Mouse (Mus musculus) intestine, embryonic 16.5 days (tissue): Measurements from ENCODE around the gene Ring1. TPM values are rescaled to one million over a fixed set of nuclear protein-coding genes. Genes with fewer than 3 reads are reported as not detected.

Experiments
- ATAC-seq: fragments of 200-750 bp; cut with Nextera tagmentation; 2 replicates; pipeline ENCODE4 v1.8.0; 2017; ENCODE audit warnings: moderate TSS enrichment, moderate library complexity
- H3K27ac ChIP-seq: fragments of 300-500 bp; sonication (generic); 2 replicates; pipeline ENCODE4 v1.5.1; 2014; ENCODE audit warnings: mild to moderate bottlenecking, low read length
- H3K27me3 ChIP-seq: fragments of 300-500 bp; sonication (generic); replicated peaks from 2 replicates; pipeline ENCODE4 v1.6.1; 2014; ENCODE audit warnings: low read length, control low read depth, mixed read lengths; ENCODE audit not compliant: control insufficient read depth, insufficient read depth
- H3K36me3 ChIP-seq: fragments of 300-500 bp; sonication (generic); 2 replicates; pipeline ENCODE4 v1.6.1; 2014; ENCODE audit warnings: low read length, control low read depth; ENCODE audit not compliant: control insufficient read depth, insufficient read depth
- H3K4me1 ChIP-seq: fragments of 300-500 bp; sonication (generic); 2 replicates; pipeline ENCODE4 v1.6.1; 2014; ENCODE audit warnings: low read length, control low read depth, mixed read lengths; ENCODE audit not compliant: control insufficient read depth, insufficient read depth
- H3K4me2 ChIP-seq: fragments of 300-500 bp; sonication (generic); 2 replicates; pipeline ENCODE4 v1.6.1; 2014; ENCODE audit warnings: low read depth, low read length, control low read depth
- H3K4me3 ChIP-seq: fragments of 300-500 bp; sonication (generic); 2 replicates; pipeline ENCODE4 v1.5.1; 2014; ENCODE audit warnings: mild to moderate bottlenecking, low read length
- H3K9ac ChIP-seq: fragments of 300-500 bp; sonication (generic); 2 replicates; pipeline ENCODE4 v1.6.1; 2014; ENCODE audit warnings: low read depth, low read length
- H3K9me3 ChIP-seq: fragments of 300-500 bp; sonication (generic); 2 replicates; pipeline ENCODE4 v1.6.1; 2016; ENCODE audit warnings: low read length, control low read depth; ENCODE audit not compliant: control insufficient read depth
- WGBS: fragments of 180-500 bp; shearing (Covaris S2); extraction: QIAGEN DNeasy Blood & Tissue Kit; methylation state at CpG from one replicate; pipeline ENCODE4 v1.1.7; 2014; 5-methylcytosine and 5-hydroxymethylcytosine counted together
- polyA plus RNA-seq: library from polyadenylated mRNA; unstranded; fragments of >200 nt; fragmentation: Nextera tagmentation; extraction: Ambion mirVana; gene quantifications from 2 replicates; pipeline ENCODE4 v1.2.1, GENCODE M21; 2015

Ring1 gene
- polyA plus RNA-seq, 1 experiment from 2014 or later: 9.3 TPM

GRCm38 (mm10) chr17:34024861-34025755 lies 628 bp upstream of the Ring1 start:
- no peaks in the 10 kb centered on the region for H3K27me3 ChIP-seq
- H3K9ac ChIP-seq: peak overlapping the region; percentile 93
- under 1% methylated on average over 53 of the region's 57 CpGs for WGBS
- H3K27ac ChIP-seq: peak overlapping the region; percentile 84
- peak overlapping the region; percentile 90 for H3K4me3 ChIP-seq
- peaks cover 43% of the 10 kb centered on the region for H3K4me1 ChIP-seq
- H3K4me2 ChIP-seq: peak overlapping the region; percentile 94
- no peaks in the 10 kb centered on the region for H3K9me3 ChIP-seq
- H3K36me3 ChIP-seq: peaks cover 30% of the 10 kb centered on the region
- ATAC-seq: peak; percentile 16

- ATAC-seq: no peak
- WGBS: 61% methylated on average over 9 of the region's 9 CpGs
- Histone ChIP-seq H3K36me3 (peaks cover 23% of the 10 kb centered on the region), H3K27me3 (no peaks in the 10 kb centered on the region), H3K4me3 (peak overlapping the region; percentile 90), H3K4me2 (peak overlapping the region; percentile 94), H3K9ac (peak overlapping the region; percentile 93; the same call in 1 of the 2 replicates), H3K4me1 (peaks cover 29% of the 10 kb centered on the region), H3K9me3 (0 out of 2 replicates have a peak, but pooled peaks cover 7% of the 10 kb centered on the region), H3K27ac (no peak overlapping the region)
Observed at GRCm38 (mm10) chr17:34023678-34024077, 802 bp downstream of the Ring1 start.

GRCm38 (mm10) chr17:34022987-34023386 lies 1.5 kb downstream of the Ring1 start:
- Histone ChIP-seq H3K4me2 (no peak overlapping the region), H3K4me1 (peaks cover 23% of the 10 kb centered on the region), H3K9ac (no peak overlapping the region), H3K4me3 (no peak overlapping the region; the same call in 1 of the 2 replicates), H3K9me3 (0 out of 2 replicates have a peak, but pooled peaks cover 7% of the 10 kb centered on the region), H3K36me3 (peaks cover 18% of the 10 kb centered on the region), H3K27me3 (no peaks in the 10 kb centered on the region), H3K27ac (no peak overlapping the region)
- 97% methylated on average over 20 of the region's 20 CpGs for WGBS
- ATAC-seq: no peak

GRCm38 (mm10) chr17:34022414-34022783 lies 2.1 kb downstream of the Ring1 start:
- no peak overlapping the region for H3K9ac ChIP-seq
- 90% methylated on average over 14 of the region's 14 CpGs for WGBS
- H3K27me3 ChIP-seq: no peaks in the 10 kb centered on the region
- no peak overlapping the region for H3K4me2 ChIP-seq
- no peak overlapping the region for H3K4me3 ChIP-seq
- H3K27ac ChIP-seq: no peak overlapping the region
- no peak for ATAC-seq
- H3K9me3 ChIP-seq: 0 out of 2 replicates have a peak, but pooled peaks cover 7% of the 10 kb centered on the region
- H3K36me3 ChIP-seq: peaks cover 18% of the 10 kb centered on the region
- H3K4me1 ChIP-seq: peaks cover 22% of the 10 kb centered on the region

GRCm38 (mm10) chr17:34021539-34022413 lies 2.7 kb downstream of the Ring1 start:
- no peak overlapping the region for H3K9ac ChIP-seq
- no peaks in the 10 kb centered on the region for H3K27me3 ChIP-seq
- no peak overlapping the region for H3K27ac ChIP-seq
- H3K9me3 ChIP-seq: 0 out of 2 replicates have a peak, but pooled peaks cover 7% of the 10 kb centered on the region
- WGBS: 94% methylated on average over 22 of the region's 23 CpGs
- peaks cover 16% of the 10 kb centered on the region for H3K4me1 ChIP-seq
- H3K36me3 ChIP-seq: peaks cover 18% of the 10 kb centered on the region
- no peak overlapping the region for H3K4me3 ChIP-seq
- H3K4me2 ChIP-seq: no peak overlapping the region
- ATAC-seq: no peak

- Histone ChIP-seq H3K4me3 (no peak overlapping the region), H3K27me3 (no peaks in the 10 kb centered on the region), H3K36me3 (no peaks in the 10 kb centered on the region), H3K9me3 (no peaks in the 10 kb centered on the region), H3K27ac (no peak overlapping the region), H3K9ac (no peak overlapping the region), H3K4me2 (no peak overlapping the region), H3K4me1 (no peaks in the 10 kb centered on the region)
- WGBS: 93% methylated on average over 8 of the region's 8 CpGs
- no peak for ATAC-seq
Observed at GRCm38 (mm10) chr17:34013436-34013835, 11.0 kb downstream of the Ring1 start.

- H3K4me1 ChIP-seq: no peaks in the 10 kb centered on the region
- no peak for ATAC-seq
- no peaks in the 10 kb centered on the region for H3K27me3 ChIP-seq
- 77% methylated on average over 5 of the region's 5 CpGs for WGBS
- H3K4me2 ChIP-seq: no peak overlapping the region
- H3K9ac ChIP-seq: no peak overlapping the region
- no peak overlapping the region for H3K27ac ChIP-seq
- no peaks in the 10 kb centered on the region for H3K36me3 ChIP-seq
- no peaks in the 10 kb centered on the region for H3K9me3 ChIP-seq
- no peak overlapping the region for H3K4me3 ChIP-seq
Observed at GRCm38 (mm10) chr17:34010156-34010555, 14.3 kb downstream of the Ring1 start.

GRCm38 (mm10) chr17:34006570-34006969 lies 17.9 kb downstream of the Ring1 start:
- ATAC-seq: no peak
- 50% methylated on average over 2 of the region's 2 CpGs for WGBS
- no peak overlapping the region for H3K4me2 ChIP-seq

GRCm38 (mm10) chr17:34003426-34003825 lies 21.1 kb downstream of the Ring1 start:
- Histone ChIP-seq H3K9me3 (no peaks in the 10 kb centered on the region), H3K9ac (no peak overlapping the region), H3K36me3 (no peaks in the 10 kb centered on the region), H3K27me3 (0 out of 2 replicates have a peak, but pooled peaks cover 3% of the 10 kb centered on the region), H3K4me3 (no peak overlapping the region), H3K4me2 (no peak overlapping the region), H3K27ac (no peak overlapping the region), H3K4me1 (no peaks in the 10 kb centered on the region)
- ATAC-seq: no peak
- WGBS: 5% methylated on average over 5 of the region's 5 CpGs

More at GRCm38 (mm10) chr17:34006570-34006969, 17.9 kb downstream of the Ring1 start:
- Histone ChIP-seq H3K4me3 (no peak overlapping the region), H3K36me3 (no peaks in the 10 kb centered on the region), H3K4me1 (no peaks in the 10 kb centered on the region), H3K27ac (no peak overlapping the region), H3K9me3 (no peaks in the 10 kb centered on the region), H3K27me3 (no peaks in the 10 kb centered on the region), H3K9ac (no peak overlapping the region)
